Mouse (Mus musculus) left cerebral cortex, postnatal 36 days (tissue): ENCODE measurements around the gene Olfr1061. TPM values are rescaled to one million over a fixed set of nuclear protein-coding genes. Genes with fewer than 3 reads are reported as not detected.
"Not testable (repeated sequence)": the region's sequence is repeated elsewhere in the genome, so short reads cannot be mapped to it uniquely, and the experiment has no call there.

Experiments used
- DNase-seq, 2 experiments: peaks; one replicate each; pipeline ENCODE4 v3.0.0; 2021 to 2022; ENCODE audit warnings: low spot score in 2 of 2, mixed read lengths in 1 of 2
- intact Hi-C: fragments of 180-260 bp; cut with DNase I; formaldehyde crosslinking; loops from one replicate; pipeline ENCODE4 v1.15.1; 2025
- total RNA-seq, 2 experiments: library from RNA; stranded (reverse); gene quantifications; 2 replicates each; pipeline ENCODE4 v1.2.3; 2021

Olfr1061 gene
- not detected for total RNA-seq

DNA sequence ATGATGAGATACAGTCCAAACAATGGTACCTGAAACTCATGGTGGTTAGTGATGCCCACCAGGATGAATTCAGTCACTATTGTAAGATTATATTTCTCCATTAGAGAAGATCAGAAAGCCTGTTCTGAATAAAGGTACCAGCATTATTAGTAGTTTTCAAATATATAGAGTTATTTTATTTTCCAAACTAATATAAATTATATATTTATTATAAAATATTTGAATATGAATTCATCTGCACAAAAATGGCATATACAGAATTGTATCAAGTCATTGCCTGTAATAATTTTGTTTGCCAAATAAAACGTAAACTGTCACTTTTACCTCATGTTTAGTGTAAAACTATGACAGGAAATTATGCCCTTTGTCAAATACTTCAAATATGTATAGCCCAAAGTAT, at the start of gene Olfr1061:
TSS of gene Olfr1061 (minus strand) at position 101 of the 400 bp plus-strand sequence.
- no peak for DNase-seq
- intact Hi-C loops, result no loop called here

- no peak for DNase-seq
- intact Hi-C loops, result no loop called here
These were observed 46.6 kb upstream of the Olfr1061 start for GRCm38 (mm10) chr2:86460434-86460833.

DNA sequence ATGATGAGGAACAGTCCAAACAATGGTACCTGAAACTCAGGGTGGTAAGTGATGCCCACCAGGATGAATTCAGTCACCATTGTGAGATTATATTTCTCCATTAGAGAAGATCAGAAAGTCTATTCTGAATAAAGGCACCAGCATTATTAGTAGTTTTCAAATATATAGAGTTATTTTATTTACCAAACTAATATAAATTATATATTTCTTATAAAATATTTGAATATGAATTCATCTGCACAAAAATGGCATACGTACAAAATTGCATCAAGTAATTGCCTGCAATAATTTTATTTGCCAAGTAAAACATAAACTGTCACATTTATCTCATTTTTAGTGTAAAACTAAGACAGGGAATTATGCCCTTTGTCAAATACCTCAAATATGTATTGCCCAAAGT, 42.3 kb upstream of the Olfr1061 start, which contains the start of gene Olfr1066:
TSS of gene Olfr1066 (minus strand) at position 101 of the 400 bp plus-strand sequence.
- intact Hi-C loops, result no loop called here
- DNase-seq, result no peak

DNA sequence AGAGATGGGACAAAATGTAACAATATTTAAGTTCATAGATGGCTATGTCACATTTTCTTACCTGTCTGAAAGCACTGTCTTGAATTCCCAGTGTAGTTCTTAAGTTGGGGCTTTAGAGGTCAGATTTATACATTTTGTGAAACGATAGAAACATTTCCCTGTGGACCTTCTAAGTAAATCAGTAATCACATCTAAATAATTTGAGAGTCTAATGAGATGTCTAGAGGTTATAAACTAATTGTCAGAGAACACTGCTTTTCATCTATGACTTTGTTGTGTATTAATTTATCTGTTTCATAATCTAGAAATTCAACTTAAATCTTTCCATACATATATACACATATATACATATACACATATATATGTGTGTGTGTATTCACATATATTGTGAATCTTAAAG, 36.6 kb upstream of the Olfr1061 start, which contains the start of gene Olfr1065:
TSS of gene Olfr1065 (minus strand) at position 101 of the 400 bp plus-strand sequence.
- intact Hi-C loops, DNase-seq: not testable (repeated sequence)

DNA sequence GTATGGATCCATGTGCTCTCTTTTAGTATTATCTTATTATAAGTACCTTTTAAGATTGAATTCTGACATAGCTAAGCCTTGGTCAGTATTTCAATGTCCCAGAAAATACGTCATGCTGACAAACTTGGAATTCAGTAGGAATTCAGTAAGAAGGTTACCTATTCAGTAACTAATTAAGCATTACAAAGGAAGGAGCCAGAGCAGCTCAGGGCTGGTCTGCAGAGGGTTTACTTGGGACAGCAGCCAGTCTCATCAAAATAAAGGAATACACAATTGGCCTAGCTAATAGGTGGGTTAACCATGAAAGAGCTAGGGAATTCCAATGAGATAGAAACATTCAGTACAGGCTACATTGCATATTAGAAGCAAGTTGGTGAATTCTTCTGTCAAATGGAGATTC, 28.3 kb upstream of the Olfr1061 start:
- intact Hi-C loops, DNase-seq: not testable (repeated sequence)

DNA sequence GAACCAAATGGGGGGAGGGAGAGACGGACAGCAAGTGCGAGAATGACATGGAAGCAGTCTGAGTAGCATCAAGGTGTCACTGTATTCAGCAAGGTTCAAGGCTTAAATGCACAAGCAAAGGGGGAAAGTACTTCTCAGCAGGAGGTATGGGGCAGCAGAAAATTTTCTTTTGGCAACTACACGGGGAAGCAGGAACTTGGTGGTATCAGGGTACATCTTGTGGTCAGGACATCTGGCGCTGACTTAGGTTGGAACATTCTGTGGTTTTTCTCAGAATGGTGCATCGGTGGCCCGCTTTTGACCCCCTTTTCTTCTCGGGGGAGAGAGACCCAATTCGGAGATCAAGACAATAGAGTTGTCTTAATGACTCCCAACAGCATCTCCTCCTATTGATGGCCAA, 14.7 kb upstream of the Olfr1061 start:
- DNase-seq, intact Hi-C loops: not testable (repeated sequence)

DNA sequence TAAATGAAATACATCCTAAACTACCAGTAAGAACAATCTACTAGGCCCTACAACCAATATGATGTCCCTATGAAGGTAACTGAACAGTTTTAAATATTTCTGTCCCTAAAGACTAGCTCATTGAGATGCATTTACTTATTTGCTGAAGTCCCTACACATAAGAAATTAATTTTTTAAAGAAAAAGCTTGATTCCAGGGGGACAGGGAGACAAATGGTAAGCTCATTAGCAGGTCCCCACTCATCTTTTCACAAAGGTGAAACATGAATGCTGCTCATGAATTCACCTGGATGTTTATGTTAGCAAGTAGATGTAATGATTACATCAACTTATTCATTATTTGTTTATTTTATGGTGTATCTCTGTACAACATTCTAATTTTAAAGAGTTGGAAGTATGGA, 12.8 kb upstream of the Olfr1061 start, which contains the start of gene Olfr1062:
TSS of gene Olfr1062 (minus strand) at position 101 of the 400 bp plus-strand sequence.
- DNase-seq, intact Hi-C loops: not testable (repeated sequence)

DNA sequence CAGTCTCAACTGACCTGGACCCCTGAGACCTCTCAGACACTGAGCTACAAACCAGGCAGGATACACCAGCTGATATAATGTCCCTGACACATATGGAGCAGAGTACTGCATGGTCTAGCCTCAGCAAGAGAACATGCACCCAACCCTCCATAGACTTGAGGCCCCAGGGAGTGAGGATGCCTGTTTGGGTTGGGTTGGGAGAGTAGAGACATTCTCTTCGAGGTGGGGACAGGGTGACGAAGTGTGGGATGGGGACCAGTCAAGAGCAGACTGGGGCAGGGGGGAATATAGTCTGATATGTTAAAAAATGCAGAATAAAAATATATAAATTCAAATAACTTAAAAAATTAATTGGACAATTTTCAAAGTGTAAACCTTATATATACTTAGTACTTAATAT, 18.7 kb downstream of the Olfr1061 start:
- no peak for DNase-seq
- intact Hi-C loops, result no loop called here

DNA sequence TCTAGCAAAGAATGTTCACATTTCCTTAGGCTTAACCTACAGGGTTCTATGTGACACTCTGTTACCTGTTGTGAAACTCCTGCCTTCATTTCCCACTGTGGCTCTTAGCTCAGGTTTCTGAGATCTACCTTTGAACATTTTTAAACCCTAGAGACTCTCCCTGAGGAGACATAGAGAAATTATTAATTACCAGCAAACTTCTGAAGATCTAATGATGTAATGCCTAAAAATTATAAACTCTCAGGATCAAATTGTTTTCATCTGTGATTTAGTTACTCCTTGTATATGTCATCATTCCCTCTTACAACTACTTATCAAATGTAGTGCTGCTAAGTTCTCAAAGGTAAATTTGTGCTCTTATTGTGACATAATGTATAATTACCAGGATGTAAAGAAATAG, 25.4 kb downstream of the Olfr1061 start, which contains the start of gene Olfr1058:
TSS of gene Olfr1058 (minus strand) at position 101 of the 400 bp plus-strand sequence.
- DNase-seq, intact Hi-C loops: not testable (repeated sequence)

GRCm38 (mm10) chr2:86378293-86378692, 35.6 kb downstream of the Olfr1061 start, which contains the start of gene Olfr1057:
Olfr1057 (minus strand) TSS chr2:86378393.
- intact Hi-C loops, result no loop called here
- no peak for DNase-seq

DNA sequence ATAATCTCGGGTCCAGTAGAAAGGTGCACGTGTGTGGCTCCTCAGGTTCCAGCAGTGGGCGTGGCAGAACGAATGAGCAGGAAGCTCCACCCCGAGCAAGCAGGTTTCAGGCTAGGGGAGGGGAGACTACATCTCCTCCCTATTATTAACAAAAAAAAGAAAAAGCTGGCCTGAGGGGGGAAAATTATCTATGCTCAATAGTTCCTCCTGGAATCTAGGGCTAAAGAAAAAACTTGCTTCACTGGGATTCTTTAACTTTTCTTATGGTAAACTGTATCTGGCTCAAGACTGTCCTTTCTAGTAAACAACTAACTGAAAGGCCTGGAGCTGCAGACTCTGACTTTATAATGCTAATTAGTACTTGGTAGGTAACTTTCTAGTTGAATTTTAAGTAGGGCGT, 47.5 kb downstream of the Olfr1061 start:
- intact Hi-C loops, DNase-seq: not testable (repeated sequence)

Other genes starting within 250 kb of the Olfr1061 start
- gene Olfr1043, start 246.5 kb downstream of the Olfr1061 start, total RNA-seq, result not detected
- not detected for gene Olfr1044, start 236.2 kb downstream of the Olfr1061 start, total RNA-seq
- not detected for gene Olfr52, start 228.4 kb downstream of the Olfr1061 start, total RNA-seq
- gene Olfr1045, start 211.0 kb downstream of the Olfr1061 start, total RNA-seq, result not detected
- not detected for gene Olfr1046, start 194.7 kb downstream of the Olfr1061 start, total RNA-seq
- gene Olfr1047, start 182.6 kb downstream of the Olfr1061 start, total RNA-seq, result not detected
- not detected for gene Olfr1048, start 173.8 kb downstream of the Olfr1061 start, total RNA-seq
- gene Olfr1049, start 155.7 kb downstream of the Olfr1061 start, total RNA-seq, result not detected
- not detected for gene Olfr1051, start 135.0 kb downstream of the Olfr1061 start, total RNA-seq
- not detected for gene Olfr1052, start 121.6 kb downstream of the Olfr1061 start, total RNA-seq
- gene Olfr1053, start 98.8 kb downstream of the Olfr1061 start, total RNA-seq, result not detected
- not detected for gene Olfr1054, start 78.6 kb downstream of the Olfr1061 start, total RNA-seq
- gene Olfr1055, start 63.8 kb downstream of the Olfr1061 start, total RNA-seq, result not detected
- gene Olfr1056, start 51.6 kb downstream of the Olfr1061 start, total RNA-seq, result not detected
- gene Olfr1057, start 35.7 kb downstream of the Olfr1061 start, total RNA-seq, result not detected
- not detected for gene Olfr1058, start 25.5 kb downstream of the Olfr1061 start, total RNA-seq
- not detected for gene Olfr1062, start 12.7 kb upstream of the Olfr1061 start, total RNA-seq
- gene Olfr1065, start 36.5 kb upstream of the Olfr1061 start, total RNA-seq, result not detected
- gene Olfr1066, start 42.2 kb upstream of the Olfr1061 start, total RNA-seq, result not detected
- gene Olfr228, start 73.3 kb upstream of the Olfr1061 start, total RNA-seq, result not detected
- gene Olfr1076, start 94.4 kb upstream of the Olfr1061 start, total RNA-seq, result not detected
- not detected for gene Olfr1079, start 128.4 kb upstream of the Olfr1061 start, total RNA-seq
- not detected for gene Olfr1080, start 144.2 kb upstream of the Olfr1061 start, total RNA-seq
- gene Olfr1082, start 184.9 kb upstream of the Olfr1061 start, total RNA-seq, result not detected
- not detected for gene Olfr1084, start 225.7 kb upstream of the Olfr1061 start, total RNA-seq
- not detected for gene Olfr1085, start 248.0 kb upstream of the Olfr1061 start, total RNA-seq